Mouse (Mus musculus): ENCODE measurements around the gene Fam131b. TPM values are rescaled to one million over a fixed set of nuclear protein-coding genes. Genes with fewer than 3 reads are reported as not detected.

The Fam131b gene
- total RNA-seq, 2 experiments from 2014 or later = 1.6 to 1.7 TPM

DNA sequence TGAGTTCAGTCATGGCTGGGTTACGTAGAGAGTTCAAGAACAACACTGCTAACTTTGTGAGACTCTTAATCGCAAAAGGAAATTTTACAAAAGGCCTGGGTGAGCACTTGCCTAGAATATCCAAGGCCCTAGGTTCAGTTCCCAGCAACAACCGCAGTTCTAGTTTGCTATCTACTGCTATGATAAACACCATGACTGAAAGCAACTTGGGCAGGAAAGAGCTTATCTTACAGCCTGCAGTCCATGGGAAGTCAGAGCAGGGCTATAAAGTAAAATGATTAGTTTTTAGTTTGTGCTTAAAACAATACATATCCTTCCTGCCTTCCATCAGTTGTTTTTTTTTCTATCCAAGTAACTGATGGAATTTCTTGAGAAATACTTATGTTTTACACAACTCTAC lies 2.1 kb upstream of the Fam131b start:
- DNase-seq = no peak

DNA sequence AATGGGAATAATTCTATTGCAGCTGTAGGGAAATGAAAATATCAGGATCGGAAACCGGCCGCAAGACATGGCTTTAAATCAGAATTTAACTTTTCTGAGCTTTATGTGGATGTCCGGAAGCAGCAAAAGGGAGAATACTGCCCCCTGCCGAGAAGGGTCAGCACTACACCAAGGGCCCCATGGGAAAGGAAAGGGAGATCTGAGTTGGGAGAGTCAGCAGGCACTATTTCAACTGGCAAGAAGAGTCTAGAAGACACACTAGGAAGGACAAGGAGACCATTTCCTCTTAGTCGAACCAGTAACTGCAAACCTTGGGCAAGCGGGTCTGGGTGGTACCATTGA lies 796 bp upstream of the Fam131b start:
- DNase-seq = peak; percentile 90

DNA sequence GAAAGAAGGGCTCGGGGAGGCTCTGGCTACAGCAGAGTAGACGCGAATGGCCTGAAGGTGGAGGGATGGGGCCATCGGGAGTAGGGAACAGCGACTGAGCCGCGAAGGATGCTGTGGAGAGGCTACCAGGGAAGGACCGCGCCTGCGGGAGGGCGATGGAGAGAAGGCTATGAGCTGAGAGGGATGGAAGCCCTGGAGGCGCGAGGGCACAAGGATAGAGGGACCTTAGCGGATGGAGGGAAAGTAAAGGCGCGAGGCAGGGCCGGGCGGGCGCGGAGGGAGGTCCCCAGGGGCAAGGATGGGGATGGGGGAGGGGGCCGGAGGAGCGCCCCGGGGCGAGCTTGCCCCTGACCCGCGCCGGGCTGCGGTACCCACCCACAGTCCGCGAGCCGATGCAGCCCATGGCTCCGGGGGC lies 369 bp downstream of the Fam131b start:
- DNase-seq = peak; percentile 21

DNA sequence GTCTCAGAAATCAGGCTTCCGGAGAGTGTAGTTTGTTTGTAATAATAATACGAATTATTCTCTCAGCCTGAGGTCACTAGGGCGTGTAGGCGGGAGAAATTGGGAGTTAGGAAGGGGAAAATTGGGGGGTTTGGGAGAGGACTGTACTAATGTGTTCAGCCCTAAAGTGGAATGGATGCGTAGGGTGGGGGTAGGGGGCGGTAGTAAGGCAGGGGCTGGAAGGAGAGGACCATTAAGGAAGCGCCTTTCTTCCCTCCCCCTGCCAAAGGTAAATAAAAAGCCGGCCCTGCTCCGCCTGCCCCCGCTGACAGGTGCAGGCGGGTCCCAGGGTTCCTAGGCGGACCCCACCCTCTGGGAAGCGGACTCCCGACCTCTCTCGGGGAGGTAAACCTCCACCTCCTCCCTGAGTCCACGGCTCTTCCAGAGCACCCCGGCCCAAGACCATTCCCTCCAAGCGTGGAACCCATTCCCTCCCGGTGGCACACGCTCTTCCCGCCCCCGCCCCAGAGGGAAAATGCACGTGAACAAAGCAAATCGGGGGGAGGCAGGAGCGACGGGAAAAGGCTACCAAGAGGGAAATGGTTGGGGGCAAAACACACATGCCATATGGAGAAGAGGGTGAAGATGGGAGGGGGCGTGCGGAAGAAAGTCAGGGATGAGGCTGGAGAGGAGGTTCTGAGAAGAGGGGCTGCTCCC lies 924 bp downstream of the Fam131b start:
- no peak for DNase-seq

DNA sequence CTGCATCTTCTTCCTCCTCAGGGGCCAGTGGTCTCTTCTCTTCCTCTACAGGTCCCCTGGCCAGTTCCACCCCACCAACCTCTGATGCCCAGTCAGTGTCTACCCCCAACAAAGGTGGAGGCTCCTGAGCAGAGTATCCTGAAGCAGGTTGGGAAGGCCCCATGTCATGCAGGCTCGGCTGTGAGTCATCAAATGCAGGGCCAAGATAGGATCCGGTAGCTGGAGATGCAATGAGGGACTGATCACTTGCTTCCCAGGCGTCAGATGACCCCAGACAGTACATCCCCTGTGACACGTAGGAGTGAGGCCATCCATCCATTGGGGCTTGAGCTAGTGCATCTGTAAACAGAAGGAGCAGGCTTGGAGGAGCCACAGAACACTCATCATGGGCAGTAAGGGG lies 6.2 kb downstream of the Fam131b start:
- DNase-seq = no peak

DNA sequence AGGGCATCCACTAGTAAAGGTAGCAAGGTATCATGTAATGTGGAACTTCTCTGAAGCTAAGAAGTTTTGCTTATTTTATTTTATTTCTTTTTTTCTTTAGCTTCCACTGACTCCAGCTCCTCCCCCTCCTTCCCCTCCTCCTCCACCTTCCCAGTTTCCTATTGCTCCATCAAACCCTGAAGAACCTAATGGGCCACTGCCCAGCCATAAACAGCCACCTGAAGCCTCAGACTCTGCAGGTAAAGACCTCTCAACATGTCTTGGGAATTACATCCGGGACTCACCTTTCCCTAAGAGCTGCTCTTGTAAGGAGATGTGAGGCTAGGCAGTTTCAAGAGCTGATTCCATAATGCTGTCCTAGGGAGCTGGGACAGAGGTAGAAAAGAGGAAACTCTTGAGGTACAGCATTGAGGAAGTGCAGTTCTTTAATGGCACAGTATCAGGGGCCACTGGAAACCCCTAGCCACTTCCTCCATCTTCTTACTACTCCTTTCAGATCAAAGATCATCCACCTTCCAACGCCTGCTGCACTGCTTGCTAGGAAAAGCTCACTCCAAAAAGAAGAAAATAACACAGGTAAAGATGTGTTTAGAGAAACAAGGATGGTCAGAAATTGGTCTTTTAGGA lies 13.9 kb downstream of the Fam131b start:
- DNase-seq = no peak

DNA sequence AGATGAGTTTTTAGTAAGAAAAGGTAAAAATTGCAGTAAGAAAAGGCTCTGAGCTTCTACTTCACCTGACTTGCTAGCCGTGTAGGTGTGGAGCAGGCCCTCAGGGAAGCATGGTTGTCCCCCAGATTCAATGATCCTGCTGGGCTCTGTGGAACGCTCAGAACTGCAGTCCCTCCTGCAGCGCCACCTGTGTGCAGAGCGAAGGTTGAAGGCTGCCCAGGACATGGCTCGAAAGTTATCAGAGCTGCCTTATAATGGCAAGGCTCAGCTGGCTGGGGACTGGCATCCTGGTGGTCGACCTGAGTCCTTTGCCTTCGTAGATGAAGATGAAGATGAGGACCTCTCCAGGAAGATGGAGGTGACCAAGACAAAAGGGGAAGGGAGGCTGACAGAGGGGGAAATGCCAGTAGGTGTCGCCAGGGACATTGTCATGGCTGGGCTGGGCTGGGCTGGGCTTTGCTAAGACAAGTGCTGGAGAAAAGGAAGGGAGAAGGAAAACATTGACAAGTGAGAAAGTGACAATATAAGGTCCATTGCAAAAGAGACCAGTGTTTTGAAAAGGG lies 14.5 kb downstream of the Fam131b start:
- DNase-seq = no peak

DNA sequence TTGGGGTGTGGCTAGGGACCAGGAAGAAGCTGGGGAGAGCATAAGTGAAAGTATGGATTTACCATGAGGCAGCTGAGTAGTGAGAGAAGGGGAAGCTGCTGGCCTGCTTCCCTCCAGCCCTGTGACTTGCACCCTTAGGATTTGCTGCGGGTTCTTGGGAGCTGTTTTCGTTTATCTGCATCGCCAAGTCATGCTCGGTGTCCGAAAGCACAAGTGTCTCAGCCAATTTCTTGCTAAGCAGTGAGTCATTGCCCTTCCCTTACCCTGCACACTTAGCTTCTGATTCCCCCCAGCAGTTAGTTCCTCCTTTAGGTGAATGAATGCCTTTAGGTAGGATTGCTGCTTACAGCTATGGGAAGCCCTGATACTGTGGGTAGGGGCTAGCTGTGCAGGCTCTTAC lies 25.1 kb downstream of the Fam131b start:
- DNase-seq = no peak

DNA sequence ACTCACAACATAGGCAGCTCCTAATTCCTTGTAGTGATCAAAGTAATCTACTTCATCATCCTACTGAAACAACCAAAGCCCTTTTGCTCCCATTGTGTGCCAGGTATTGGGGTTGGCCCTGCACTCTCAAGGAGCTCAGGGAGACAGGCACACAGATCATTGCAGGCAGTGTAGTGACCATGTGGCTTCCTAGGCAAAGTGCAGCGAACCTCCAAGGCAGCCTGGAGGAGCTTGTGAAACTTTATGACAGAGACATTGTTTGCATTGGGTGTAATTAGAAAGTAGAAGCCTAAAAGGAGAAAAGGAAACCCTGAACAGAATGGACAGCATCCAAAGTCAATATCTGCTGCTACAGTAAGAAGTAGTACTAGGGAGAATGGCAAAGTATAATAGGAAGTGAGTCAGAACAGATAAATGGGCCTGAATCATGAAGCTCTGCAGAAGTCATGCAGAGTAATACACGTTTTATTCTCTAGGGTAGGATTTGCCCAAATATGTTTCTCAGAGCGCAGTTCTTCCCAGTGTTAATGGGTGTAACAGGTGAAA lies 28.8 kb downstream of the Fam131b start:
- DNase-seq = no peak

DNA sequence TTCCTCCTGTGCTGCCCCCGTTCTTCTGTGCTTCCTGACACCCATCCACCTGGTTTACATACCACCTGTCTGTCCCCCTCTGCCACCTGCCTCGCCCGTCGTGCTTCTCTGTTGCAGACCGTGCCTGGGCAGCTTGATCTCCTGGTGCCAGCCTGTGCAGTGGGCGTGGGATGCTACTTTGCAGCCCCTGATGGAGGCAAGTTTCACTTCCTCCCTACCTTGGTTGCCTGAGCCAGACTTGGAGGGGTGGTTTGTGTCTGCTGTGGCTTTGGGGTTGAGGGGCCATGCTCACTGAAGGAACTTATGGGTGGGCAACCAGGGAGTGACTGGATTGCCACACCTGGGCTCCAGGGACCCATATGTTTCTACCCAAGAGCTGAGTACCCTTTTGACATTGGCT lies 31.1 kb downstream of the Fam131b start:
- DNase-seq = no peak

DNA sequence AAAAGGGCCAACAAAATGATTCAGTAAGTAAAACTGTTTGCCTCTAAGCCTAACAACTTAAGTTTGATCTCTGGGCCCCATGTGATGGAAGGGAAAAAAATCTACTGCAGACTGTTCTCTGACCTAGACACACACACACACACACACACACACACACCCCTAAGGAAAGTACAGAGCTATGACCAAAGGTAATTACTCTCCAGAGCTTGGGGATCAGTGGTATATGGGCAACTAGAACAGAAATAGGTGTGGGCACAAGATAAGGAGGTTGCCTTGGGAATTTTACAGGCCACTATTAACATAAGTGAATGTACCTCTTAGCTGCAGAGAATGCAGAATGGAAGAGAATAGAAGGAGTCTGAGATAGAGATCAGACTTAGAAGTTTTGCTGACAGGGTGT lies 36.9 kb downstream of the Fam131b start:
- DNase-seq = no peak

DNA sequence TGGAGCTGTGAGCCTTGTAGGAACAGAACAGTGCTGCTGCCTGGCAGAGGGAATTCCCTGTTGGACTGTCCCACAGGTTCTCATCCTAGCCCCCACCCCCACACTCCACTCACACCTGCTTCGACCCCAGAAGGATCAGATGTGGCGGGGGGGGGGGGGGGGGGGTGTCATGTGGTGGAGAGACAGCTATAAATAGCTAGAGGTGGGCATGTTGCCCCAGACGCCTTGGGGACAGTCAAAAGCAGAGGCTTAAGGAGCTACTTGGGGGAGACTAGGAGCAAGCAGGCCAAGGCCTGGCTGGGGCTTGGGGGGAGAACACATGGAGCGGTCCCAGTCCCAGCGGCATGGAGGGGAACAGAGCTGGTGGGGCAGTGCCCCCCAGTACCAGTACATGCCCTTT lies 38.0 kb downstream of the Fam131b start, which contains the start of gene Clcn1:
Clcn1 (plus strand) TSS at position 238 of the 400 bp plus-strand sequence.
- no peak for DNase-seq

DNA sequence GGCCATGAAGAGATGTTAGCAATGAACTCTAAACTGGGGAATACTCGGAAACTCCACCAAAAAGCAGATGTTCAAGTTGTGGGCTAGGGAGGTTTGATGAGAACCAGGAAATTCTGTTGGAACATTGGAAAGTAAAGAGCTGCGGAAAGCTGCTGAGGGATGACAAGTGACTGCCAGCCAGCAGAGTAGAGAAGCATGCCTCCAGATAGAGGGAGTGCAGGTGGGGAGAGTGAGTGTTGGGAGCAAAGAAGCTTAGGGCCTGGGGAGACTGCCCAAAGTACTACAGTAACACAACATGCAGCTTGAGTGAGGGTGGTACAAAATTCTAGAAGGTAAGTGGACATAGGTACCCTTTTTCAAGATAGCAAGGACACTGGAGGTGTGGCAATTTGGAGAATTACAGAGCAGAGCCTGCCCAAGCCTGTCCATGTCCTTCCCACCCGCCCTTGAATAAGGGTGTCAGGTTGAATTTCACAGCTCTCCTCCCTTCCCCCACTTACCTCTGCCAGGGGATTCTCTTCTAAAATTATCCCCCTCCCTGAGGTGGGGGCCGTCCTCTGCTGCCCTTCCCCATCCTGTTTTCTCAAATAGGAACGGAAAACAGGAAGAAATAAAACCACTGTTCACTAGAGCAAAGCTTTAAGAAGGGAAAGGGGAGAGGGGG lies 41.4 kb downstream of the Fam131b start:
- peak; percentile 25 for DNase-seq

DNA sequence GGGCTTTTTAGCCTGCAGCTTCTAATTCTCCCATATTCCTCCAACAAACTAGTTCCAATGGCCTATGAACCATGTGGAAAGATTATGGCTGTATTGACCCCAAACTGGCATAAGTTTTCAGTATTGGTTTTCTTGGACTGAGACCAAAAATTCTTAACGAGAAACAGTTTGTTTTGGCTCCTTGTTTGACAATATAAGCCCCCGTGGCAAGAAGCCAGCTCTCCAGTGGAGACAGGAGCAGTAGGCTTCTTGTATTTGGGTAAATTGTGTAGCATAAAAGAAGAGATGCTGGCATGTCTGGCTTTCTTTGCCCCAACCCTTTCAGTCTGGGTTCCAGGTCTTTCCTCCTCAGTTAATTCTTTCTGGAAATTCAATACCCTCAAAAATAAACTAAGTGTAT lies 48.3 kb downstream of the Fam131b start:
- DNase-seq = no peak

DNA sequence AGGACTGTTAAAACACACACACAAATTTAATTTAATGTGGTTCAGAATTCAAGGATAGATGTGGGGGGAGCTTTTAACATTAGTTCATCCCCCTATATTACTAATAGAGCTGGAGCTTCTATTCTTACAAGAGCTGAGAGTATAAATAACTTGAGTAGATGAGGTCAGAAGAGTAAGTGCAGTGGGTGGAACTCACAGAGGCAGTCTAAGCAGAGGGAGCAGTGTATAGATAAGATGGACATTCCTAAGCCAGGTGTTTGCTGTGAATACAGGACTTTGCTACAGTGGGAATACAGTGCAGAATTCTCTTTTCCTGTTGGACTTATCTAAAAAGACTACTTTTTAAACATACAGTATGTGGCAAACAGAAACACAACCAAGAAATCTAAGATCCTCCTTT lies 53.6 kb downstream of the Fam131b start:
- DNase-seq = no peak

DNA sequence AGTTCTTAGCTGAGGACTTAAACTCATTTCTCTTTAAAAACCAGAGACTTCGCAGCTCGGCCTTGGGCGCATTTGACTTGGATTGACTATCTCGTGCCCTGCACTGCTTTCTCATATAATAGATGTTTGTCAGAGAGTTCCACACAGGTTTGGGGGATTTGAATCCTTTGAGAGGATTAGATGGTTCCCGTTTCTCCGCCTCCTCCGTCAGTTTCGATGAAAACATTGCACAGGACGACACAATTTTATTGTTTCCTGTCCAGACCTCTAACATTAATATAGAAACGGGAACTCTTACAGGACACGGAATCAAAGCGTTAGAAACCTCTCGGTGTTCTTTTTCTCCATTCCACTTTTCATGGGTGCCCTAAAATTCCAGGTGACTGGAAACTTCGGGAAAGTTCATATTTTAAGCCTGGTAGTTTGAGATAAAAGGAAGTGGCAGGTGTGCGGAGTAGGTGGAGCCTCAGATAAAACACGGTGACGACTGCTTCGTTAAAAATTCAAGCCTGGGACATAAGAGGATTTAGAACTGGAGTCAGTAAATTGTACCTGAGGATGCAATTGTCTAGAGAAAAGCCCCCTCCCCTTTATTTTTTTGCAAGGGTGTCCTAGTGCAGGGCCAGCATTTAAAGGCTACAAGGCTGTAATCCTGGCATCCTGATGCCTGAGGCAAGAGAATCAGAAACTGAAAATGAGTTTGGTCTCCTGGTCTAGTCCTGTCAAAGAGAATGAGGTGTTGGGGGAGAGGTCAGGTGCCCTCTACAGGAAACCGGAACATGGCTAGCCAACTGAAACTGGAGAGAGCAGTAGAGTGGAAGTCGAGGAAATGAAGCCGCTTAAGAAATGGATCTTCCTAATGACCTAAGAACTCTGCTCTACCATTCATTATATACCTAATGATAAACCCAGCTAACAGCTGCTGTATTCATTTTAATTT lies 58.8 kb downstream of the Fam131b start:
- no peak for DNase-seq

Other genes starting within 250 kb of the Fam131b start
- gene Tas2r139, start 183.7 kb downstream of the Fam131b start, total RNA-seq (2021) = not detected
- gene Tas2r144, start 109.3 kb downstream of the Fam131b start, total RNA-seq (2021) = not detected
- 10 to 100 TPM; 28.7 to 29.3 TPM for gene Gstk1, start 78.7 kb downstream of the Fam131b start, total RNA-seq (2021)
- gene Tmem139, start 62.7 kb downstream of the Fam131b start, total RNA-seq (2021) = under 1 TPM in 1 of 2 experiments, not detected in 1; 0.38 TPM
- 10 to 100 TPM; 33.6 to 34.3 TPM for gene Casp2, start 59.7 kb downstream of the Fam131b start, total RNA-seq (2021)
- 1 to 10 TPM; 1.9 to 3.0 TPM for gene Clcn1, start 38.0 kb downstream of the Fam131b start, total RNA-seq (2021)
- gene Zyx, start 25.0 kb upstream of the Fam131b start, total RNA-seq (2021) = 100 to 1,000 TPM; 161 to 166 TPM
- gene Epha1, start 48.6 kb upstream of the Fam131b start, total RNA-seq (2021) = under 1 TPM; 0.52 to 0.70 TPM
- under 1 TPM in 1 of 2 experiments, not detected in 1; 0.41 TPM for gene Tas2r143, start 75.6 kb upstream of the Fam131b start, total RNA-seq (2021)
- gene Tas2r135, start 80.8 kb upstream of the Fam131b start, total RNA-seq (2021) = under 1 TPM; 0.24 to 0.25 TPM
- not detected for gene Tas2r126, start 109.9 kb upstream of the Fam131b start, total RNA-seq (2021)
- not detected for gene Olfr458, start 140.6 kb upstream of the Fam131b start, total RNA-seq (2021)
- not detected for gene Olfr457, start 151.7 kb upstream of the Fam131b start, total RNA-seq (2021)
- not detected for gene Olfr456, start 162.6 kb upstream of the Fam131b start, total RNA-seq (2021)
- gene Olfr455, start 222.9 kb upstream of the Fam131b start, total RNA-seq (2021) = not detected

Measured in heart, postnatal 4 days (tissue).